Mouse (Mus musculus): ENCODE measurements around the gene Ttc28.

DNA sequence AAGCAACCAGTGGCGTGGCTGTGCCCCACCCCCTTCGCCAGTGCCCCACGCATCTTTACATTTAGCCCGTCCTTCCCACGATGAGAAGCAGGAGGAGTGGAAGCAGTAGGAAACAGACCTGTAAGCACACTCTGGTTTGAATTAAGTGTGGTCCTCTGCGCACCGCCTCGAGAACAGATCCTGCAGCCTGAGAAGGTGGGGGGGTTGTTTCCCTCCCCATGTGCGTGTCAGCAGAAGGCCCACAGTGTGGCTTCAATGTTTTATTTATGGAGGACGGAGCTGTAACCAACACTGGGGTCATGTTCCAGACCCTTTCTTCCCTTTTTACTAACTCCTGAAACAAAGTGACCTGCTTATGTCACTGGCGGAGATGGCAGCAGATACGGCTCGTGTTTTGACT is 258.1 kb downstream of the Ttc28 start:
- TF ChIP-seq POLR2A (IDR thresholded peaks at IDR 0.05; ENCODE audit: borderline replicate concordance, control insufficient read depth, low read depth, low read length) (no peak), CTCF (IDR thresholded peaks at IDR 0.05; ENCODE audit: control insufficient read depth, insufficient read depth, low read length) (no peak)
